Mouse (Mus musculus): ENCODE measurements around the gene Syce3. TPM values are rescaled to one million over a fixed set of nuclear protein-coding genes. Genes with fewer than 3 reads are reported as not detected.

The Syce3 gene
- polyA plus RNA-seq, 1 experiment, result 0.60 TPM

DNA sequence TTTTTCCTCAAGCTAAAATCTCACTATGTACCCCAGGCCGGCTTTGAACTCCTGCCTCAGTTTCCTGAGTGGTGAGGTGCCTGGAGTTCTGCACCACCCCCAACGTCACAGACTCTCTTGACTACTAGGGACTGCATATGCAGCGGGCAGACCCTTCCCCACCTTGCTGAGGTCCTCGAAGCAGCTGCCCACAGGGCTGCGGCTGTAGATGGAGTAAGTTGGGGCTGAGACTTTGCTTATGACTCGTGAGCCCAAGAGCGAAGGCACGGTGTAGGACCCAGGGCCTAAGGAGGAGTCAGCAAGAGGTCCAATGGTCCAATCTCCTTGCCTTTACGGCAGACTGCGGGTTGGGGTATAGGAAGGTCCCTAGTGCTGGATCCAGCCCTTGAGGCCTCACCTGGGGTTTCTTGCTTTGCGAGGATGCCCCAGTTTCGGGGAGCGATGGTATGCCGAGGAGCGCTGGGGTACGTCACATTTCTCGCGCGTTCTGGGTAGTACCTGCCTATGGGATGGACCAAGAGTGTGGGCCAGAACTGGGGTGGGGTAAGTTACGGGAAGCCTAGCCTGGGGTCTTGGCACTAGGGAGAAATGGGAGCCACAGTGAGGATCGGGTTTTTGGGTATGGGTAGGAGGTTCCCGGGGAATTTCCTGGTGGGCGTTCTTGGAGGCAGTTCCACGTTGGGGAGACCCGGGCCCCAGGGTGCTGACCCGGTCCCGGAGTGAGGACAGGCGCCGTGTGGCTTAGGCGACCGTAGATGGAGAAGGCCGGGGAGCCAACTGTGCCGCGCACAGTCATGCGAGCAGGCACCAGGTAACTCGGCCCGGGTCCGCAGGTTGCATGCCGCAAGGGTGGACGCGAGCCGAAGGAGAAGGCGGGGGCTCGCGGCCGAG, 32.1 kb downstream of the Syce3 start:
- TF ChIP-seq CTCF (IDR thresholded peaks at IDR 0.05; ENCODE audit: extremely low read depth, insufficient read length, insufficient replicate concordance, low read depth, low read length), result no peak
- no peak; the same call in 1 of the 2 replicates for TF ChIP-seq POLR2A (IDR thresholded peaks at IDR 0.05; ENCODE audit: low read depth, low read length)
- H3K27ac ChIP-seq (ENCODE audit: insufficient read depth, low read depth, low read length), result peak overlapping the region; percentile 89
- peak overlapping the region; percentile 74 for H3K4me3 ChIP-seq (ENCODE audit: low read depth, low read length)
- no peaks in the 10 kb centered on the region for H3K36me3 ChIP-seq (ENCODE audit: control insufficient read depth, insufficient read depth, low read length)
- peaks cover 37% of the 10 kb centered on the region for H3K4me1 ChIP-seq (ENCODE audit: control insufficient read depth, insufficient read depth, insufficient read length, low read length)
- H3K27me3 ChIP-seq (ENCODE audit: control insufficient read depth, insufficient read depth, low read length), result no peaks in the 10 kb centered on the region
- WGBS, result 18% methylated on average over 46 of the region's 46 CpGs

DNA sequence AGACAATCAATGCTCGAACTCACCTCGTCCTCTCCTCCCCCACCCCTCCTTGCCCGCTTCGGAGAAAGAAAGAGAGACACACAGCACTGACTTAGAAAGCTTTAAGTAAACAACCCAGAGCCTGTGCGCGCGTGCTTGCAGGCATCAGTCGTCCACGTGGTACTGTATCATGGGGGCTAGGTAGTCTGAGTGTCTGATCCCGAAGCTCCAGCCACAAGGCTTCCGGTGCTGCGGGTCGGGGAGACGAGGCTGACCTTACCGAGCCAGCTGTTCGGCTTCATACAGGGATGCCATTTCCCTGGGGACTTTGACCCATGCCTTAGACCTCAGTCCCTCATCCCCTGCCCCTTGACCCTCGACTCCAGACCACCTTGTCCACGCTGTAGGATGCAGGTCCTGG, 32.9 kb downstream of the Syce3 start:
- Histone ChIP-seq H3K4me3 (ENCODE audit: low read depth, low read length) (peak overlapping the region; percentile 74), H3K4me1 (ENCODE audit: control insufficient read depth, insufficient read depth, insufficient read length, low read length) (peaks cover 39% of the 10 kb centered on the region), H3K27ac (ENCODE audit: insufficient read depth, low read depth, low read length) (peak overlapping the region; percentile 89), H3K27me3 (ENCODE audit: control insufficient read depth, insufficient read depth, low read length) (no peaks in the 10 kb centered on the region), H3K36me3 (ENCODE audit: control insufficient read depth, insufficient read depth, low read length) (peaks cover 2% of the 10 kb centered on the region)
- TF ChIP-seq POLR2A (IDR thresholded peaks at IDR 0.05; ENCODE audit: low read depth, low read length) (no peak), CTCF (IDR thresholded peaks at IDR 0.05; ENCODE audit: extremely low read depth, insufficient read length, insufficient replicate concordance, low read depth, low read length) (no peak)
- 6% methylated on average over 18 of the region's 18 CpGs for whole genome bisulfite sequencing

DNA sequence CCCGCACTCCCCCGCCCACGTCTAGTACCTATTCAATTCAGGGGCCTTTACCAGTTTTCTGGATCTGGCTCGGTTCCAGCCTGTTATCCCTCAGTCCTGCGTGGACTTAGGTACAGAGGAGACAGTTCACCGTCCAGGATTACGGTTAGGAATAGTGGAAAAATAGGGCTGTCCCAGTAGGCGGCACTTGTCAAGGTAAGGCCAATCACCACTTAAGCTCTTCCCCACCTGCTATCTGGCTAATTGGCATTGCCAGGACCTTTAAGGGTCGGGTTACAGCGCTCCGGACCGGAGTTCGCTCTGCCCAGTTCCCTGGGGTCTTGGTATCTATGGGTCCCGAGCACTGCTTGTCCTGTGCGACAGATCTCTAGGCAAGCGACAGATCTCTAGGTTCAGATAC, 33.3 kb downstream of the Syce3 start, which contains the start of gene Tymp:
Gene Tymp, minus strand, starts transcription at position 83 of the 400 bp plus-strand sequence.
- Histone ChIP-seq H3K4me1 (ENCODE audit: control insufficient read depth, insufficient read depth, insufficient read length, low read length) (peaks cover 39% of the 10 kb centered on the region), H3K27ac (ENCODE audit: insufficient read depth, low read depth, low read length) (peak within 1 kb of the TSS; percentile 89), H3K27me3 (ENCODE audit: control insufficient read depth, insufficient read depth, low read length) (no peaks in the 10 kb centered on the region), H3K36me3 (ENCODE audit: control insufficient read depth, insufficient read depth, low read length) (peaks cover 5% of the 10 kb centered on the region), H3K4me3 (ENCODE audit: low read depth, low read length) (peak within 1 kb of the TSS; percentile 74)
- WGBS, result 38% methylated on average over 16 of the region's 16 CpGs
- no peak for TF ChIP-seq CTCF (IDR thresholded peaks at IDR 0.05; ENCODE audit: extremely low read depth, insufficient read length, insufficient replicate concordance, low read depth, low read length)
- TF ChIP-seq POLR2A (IDR thresholded peaks at IDR 0.05; ENCODE audit: low read depth, low read length), result peak; percentile 45; the same call in 1 of the 2 replicates

DNA sequence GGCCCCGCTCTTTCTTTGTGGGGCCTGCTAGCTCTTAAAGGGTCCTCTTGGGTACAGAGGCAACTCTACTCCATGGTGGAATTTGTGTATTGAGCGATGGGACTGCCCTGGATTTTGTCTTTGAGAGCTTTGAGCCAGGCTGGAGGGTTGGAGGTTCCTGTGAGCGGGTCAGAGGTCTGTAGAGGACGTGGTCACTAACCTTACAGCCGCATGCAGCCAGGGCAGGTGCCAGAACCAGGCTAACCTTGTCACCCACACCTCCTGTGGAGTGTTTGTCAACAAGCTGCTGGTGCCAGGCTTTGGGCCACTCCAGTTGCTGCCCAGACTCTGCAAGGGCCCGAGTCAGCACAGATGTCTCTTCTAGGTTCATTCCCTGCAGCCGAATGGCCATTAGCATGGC, 34.3 kb downstream of the Syce3 start:
- WGBS, result 73% methylated on average over 7 of the region's 7 CpGs
- no peaks in the 10 kb centered on the region for H3K27me3 ChIP-seq (ENCODE audit: control insufficient read depth, insufficient read depth, low read length)
- peak overlapping the region; percentile 49; the same call in 1 of the 2 replicates for H3K4me3 ChIP-seq (ENCODE audit: low read depth, low read length)
- H3K36me3 ChIP-seq (ENCODE audit: control insufficient read depth, insufficient read depth, low read length), result peaks cover 14% of the 10 kb centered on the region
- peak overlapping the region; percentile 44; the same call in 1 of the 2 replicates for H3K27ac ChIP-seq (ENCODE audit: insufficient read depth, low read depth, low read length)
- H3K4me1 ChIP-seq (ENCODE audit: control insufficient read depth, insufficient read depth, insufficient read length, low read length), result peaks cover 39% of the 10 kb centered on the region
- TF ChIP-seq POLR2A (IDR thresholded peaks at IDR 0.05; ENCODE audit: low read depth, low read length) (no peak), CTCF (IDR thresholded peaks at IDR 0.05; ENCODE audit: extremely low read depth, insufficient read length, insufficient replicate concordance, low read depth, low read length) (no peak)

DNA sequence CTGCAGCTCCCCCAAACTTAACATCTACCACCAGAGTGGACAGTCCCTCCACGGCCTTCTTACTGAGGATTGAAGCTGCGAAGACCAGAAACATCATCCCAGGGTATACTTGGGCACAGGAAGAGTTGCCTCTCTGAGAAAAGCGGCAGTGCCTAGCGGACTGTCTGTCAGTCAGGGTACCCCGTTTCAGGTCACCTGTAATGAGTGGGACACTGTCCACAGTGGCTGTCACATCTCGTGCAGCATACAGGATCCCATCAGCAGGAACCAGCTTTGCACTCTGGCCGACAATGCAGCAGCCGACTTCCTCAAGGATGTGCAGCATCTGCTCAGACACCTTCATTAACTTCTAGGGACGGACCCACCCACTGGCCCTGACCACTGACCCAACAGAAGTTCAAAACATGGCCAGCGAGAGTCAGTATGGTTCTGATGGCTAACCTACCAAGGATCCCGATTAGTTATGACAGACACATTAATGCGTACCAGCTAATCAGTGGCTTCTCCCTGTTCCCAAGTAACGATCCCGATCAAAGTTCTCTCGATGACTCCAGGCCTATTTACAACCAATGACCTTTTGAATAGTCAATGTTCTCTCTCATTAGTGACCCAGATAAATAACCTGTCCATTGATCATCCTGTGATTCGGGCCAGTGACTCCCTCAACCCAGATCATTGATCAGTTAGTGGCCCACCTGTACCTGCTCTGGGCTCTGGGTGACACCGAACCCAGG, 35.3 kb downstream of the Syce3 start:
- WGBS, result 70% methylated on average over 17 of the region's 17 CpGs
- H3K27ac ChIP-seq (ENCODE audit: insufficient read depth, low read depth, low read length), result peak overlapping the region; percentile 90
- H3K4me3 ChIP-seq (ENCODE audit: low read depth, low read length), result peak overlapping the region; percentile 85

DNA sequence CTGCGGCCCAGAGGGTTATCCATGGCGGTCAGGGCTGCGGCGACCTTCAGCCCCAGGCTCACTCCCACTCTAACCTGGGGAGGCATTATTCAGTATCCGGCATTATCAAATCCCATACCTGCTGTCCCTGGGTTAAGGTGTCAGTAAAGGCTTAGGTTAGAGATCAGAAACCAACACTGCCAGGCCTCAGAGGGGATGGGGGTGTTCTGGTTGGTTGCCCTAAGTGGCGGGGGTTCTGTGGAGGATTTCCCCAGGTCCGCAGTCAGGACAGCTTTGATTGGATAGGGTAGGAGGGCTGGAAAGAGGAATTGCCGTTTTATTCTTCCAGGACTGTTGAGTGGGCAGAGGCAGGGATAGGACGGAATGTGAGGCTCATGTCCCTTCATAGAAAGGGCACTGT, 36.0 kb downstream of the Syce3 start:
- Histone ChIP-seq H3K27me3 (ENCODE audit: control insufficient read depth, insufficient read depth, low read length) (no peaks in the 10 kb centered on the region), H3K4me1 (ENCODE audit: control insufficient read depth, insufficient read depth, insufficient read length, low read length) (peaks cover 36% of the 10 kb centered on the region), H3K4me3 (ENCODE audit: low read depth, low read length) (peak overlapping the region; percentile 85), H3K27ac (ENCODE audit: insufficient read depth, low read depth, low read length) (peak overlapping the region; percentile 90), H3K36me3 (ENCODE audit: control insufficient read depth, insufficient read depth, low read length) (peaks cover 30% of the 10 kb centered on the region)
- WGBS, result 40% methylated on average over 9 of the region's 9 CpGs
- no peak for TF ChIP-seq CTCF (IDR thresholded peaks at IDR 0.05; ENCODE audit: extremely low read depth, insufficient read length, insufficient replicate concordance, low read depth, low read length)
- no peak for TF ChIP-seq POLR2A (IDR thresholded peaks at IDR 0.05; ENCODE audit: low read depth, low read length)

More for the DNA sequence above, 35.3 kb downstream of the Syce3 start:
- Histone ChIP-seq H3K4me1 (ENCODE audit: control insufficient read depth, insufficient read depth, insufficient read length, low read length) (peaks cover 39% of the 10 kb centered on the region), H3K27me3 (ENCODE audit: control insufficient read depth, insufficient read depth, low read length) (no peaks in the 10 kb centered on the region), H3K36me3 (ENCODE audit: control insufficient read depth, insufficient read depth, low read length) (peaks cover 24% of the 10 kb centered on the region)
- no peak for TF ChIP-seq CTCF (IDR thresholded peaks at IDR 0.05; ENCODE audit: extremely low read depth, insufficient read length, insufficient replicate concordance, low read depth, low read length)
- no peak for TF ChIP-seq POLR2A (IDR thresholded peaks at IDR 0.05; ENCODE audit: low read depth, low read length)
